Mouse (Mus musculus) ES-CJ7 (cell line): ENCODE measurements around the gene Neo1.
"Not testable (repeated sequence)": the region's sequence is repeated elsewhere in the genome, so short reads cannot be mapped to it uniquely, and the experiment has no call there.

Experiments
- DNase-seq: peaks from one replicate; pipeline ENCODE4 v3.0.0; 2011; ENCODE audit warnings: low read depth, low spot score

Neo1 gene

DNA sequence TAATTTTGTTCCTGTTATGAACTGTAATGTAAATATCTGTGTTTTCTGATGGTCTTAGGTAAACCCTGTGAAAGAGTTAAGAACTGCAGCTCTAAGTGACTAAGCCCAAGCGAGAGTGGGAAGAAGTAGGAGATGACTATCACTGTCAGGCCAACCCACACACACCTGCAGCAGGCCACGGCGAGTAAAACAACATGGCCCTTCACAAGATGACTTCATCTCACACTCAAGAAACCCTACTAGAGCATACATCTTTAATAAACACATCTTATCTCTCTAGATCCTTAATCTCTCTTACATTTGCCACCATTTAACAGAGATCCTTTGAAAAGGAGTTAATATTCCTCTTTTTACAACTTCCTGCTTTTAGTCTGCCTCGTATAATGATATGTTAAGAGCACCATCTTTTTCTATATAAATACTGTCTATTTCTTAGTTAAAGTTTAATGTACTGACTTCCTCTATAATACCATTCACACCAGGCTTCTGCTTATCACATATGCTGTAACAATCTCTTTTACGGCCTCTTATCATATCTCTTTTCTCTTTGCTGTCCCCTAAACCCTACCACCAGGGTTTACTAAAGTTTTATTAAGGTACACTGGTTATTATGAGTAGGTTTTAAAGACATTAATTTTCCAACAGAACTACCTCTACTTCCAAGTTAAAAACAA lies 46.8 kb downstream of the Neo1 start:
- DNase-seq = no peak

DNA sequence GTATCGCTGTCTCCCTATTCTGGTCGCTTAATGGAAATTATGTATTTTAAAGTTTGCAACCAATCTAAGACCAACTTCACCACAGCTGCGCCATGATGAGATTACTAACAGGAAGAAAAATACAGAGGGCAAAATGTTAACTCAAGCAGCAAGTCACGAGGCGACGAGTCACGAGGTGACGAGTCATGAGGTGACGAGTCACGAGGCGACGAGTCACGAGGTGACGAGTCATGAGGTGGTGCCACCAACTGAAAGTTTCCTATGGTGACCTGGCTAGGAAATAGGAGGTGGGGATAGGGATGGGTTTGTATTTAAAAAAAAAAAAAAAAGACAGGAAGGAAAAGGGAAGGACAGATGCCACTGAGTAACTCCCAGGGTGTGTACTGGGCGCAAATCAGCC lies 57.2 kb downstream of the Neo1 start:
- DNase-seq = peak; percentile 25

DNA sequence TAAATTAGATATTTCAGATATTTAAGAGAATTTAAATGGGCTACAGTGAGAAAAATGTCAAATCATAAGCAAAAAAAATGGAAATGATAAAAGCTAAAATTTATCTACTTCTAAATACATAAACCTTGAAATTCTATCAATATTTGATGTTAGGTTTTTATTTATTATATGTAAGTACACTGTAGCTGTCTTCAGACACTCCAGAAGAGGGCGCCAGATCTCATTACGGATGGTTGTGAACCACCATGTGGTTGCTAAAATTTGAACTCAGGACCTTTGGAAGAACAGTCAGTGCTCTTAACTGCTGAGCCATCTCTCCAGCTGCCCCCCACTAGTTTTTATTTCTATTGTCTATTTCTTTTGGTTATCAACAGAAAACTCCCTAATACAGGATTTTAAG lies 65.1 kb downstream of the Neo1 start:
- not testable (repeated sequence) for DNase-seq

DNA sequence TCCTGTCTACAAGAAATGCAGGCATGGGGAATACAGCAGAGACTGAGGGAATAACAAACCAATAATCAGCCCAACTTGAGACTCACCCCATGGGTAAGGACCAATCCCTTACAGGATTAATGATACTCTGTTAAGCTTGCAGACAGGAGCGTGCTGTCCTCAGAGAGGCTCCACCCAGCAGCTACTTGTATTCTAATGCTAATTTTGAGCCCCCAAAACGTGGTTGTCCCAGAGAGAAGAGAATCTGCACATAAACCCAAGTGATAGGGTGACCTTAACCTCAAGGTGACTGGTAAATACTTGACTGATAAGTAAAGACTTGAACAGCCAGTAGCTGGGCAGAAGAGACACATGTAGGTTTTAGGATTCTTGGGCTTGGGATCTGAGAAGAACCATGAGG lies 68.9 kb downstream of the Neo1 start:
- peak; percentile 86 for DNase-seq

DNA sequence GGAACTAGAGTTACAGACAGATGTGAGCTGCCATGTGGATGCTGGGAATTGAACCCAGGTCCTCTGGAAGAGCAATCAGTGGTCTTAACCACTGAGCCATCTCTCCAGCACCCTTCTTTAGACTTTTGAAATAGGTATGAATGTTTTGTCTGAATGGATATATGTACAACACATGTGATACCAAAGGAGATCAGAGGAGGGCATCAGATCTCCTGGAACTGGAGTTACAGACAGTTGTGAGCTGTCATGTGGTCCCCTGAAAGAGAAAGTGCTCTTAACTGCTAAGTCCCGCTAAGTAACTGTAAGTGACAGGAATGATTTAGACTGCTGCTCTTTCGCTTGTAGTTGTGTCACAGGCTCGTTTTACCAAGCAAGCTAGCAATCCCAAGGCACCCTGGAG lies 80.7 kb downstream of the Neo1 start:
- no peak for DNase-seq

DNA sequence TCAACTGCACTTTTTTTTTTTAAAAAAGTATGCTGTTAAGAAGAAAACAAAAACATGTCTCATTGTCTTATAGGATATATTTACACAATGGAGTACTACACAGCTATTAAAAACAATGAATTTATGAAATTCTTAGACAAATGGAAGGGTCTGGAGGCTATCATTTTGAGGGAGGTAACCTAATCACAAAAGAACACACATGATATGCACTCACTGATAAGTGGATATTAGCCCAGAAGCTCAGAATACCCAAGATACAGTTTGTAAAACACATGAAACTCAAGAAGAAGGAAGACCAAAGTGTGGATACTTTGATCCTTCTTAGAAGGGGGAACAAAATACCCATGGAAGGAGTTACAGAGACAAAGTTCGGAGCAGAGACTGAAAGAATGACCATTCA lies 90.3 kb downstream of the Neo1 start:
- DNase-seq = not testable (repeated sequence)

DNA sequence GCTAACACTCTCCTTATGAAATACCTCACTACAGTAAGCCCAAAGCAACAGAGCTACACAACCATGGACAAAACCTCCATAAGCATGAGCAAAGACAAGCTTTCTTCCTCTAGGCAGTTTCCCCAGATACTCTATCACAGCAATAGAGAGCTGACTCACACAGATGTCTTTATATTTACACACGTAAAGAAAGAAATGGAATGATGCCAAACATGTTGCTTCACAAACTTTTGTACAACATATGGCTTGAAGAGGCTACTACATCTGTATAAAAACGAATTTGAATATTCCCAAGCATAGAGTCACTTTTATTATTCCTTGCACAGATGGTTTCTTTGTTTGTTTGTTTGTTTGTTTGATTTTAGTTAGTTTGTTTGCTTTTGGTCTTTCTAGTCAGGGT lies 101.5 kb downstream of the Neo1 start:
- DNase-seq = no peak

DNA sequence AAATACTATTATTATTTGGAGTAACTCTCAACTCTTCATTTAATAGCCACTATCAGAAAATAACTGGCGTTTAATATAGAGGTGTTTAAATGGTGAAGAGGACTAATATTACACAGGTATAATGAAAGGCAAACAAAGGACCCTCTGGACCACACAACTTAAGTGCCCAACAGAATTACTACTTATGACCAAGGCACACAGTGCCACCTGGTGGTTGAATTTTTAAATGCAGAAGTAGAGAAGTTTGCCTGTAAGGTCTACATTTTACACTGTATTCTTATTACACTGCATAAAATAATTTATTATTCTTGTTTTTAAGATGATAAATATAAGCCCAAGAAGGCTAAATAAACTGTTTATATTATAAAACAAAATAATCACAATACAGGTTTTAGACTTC lies 108.1 kb downstream of the Neo1 start:
- no peak for DNase-seq

DNA sequence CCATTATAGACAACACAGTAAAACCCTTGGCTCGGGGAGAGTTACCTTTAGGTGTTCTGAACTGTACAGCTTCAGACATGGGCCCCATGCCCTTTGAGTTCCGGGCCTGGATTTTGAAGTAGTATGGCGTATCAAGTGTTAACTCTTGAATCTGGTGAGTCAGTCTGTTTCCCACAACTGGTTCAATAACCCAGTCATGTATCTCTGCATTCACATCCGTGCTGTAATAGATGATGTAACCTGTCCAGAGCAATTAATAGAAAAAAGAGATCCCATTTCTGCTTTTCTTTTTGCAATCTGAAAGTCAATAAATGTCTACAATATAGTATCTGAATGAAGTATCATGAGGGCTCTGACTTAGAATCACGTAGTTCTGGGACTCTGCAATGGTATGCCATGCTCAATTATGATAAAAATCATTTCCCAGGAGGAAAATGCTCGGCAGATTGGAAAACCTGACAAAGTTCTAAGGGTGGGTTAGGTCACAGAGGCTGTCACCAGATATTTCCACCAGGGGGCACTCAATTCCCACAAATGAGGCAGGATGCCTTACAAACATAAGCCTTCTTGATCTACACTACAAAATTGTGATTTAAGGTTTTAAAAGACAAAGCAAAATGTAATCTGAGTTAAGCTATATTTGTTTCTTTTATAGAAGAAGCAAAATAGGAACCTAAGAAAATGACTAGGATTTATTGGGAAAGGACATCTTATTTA lies 133.2 kb downstream of the Neo1 start:
- DNase-seq = peak; percentile 41

DNA sequence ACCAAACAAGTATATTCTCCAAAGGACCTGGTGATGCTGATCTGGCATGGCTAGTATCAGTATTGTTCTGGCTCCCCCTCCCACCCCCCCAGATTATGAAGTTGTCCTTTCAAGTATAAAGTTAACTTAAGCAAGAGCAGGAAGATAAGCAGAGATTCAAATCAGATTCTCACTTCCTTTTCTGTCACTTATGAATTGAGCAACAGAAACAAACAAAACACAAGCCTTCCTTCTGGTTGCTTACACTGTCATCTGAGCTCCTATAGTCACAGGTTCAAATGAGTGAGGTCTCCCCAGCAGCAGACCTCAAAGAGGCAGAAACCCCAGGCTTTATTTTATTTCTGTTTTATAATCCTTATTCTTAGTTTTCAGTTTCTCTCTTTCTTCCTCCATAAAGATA lies 136.6 kb downstream of the Neo1 start:
- DNase-seq = no peak

DNA sequence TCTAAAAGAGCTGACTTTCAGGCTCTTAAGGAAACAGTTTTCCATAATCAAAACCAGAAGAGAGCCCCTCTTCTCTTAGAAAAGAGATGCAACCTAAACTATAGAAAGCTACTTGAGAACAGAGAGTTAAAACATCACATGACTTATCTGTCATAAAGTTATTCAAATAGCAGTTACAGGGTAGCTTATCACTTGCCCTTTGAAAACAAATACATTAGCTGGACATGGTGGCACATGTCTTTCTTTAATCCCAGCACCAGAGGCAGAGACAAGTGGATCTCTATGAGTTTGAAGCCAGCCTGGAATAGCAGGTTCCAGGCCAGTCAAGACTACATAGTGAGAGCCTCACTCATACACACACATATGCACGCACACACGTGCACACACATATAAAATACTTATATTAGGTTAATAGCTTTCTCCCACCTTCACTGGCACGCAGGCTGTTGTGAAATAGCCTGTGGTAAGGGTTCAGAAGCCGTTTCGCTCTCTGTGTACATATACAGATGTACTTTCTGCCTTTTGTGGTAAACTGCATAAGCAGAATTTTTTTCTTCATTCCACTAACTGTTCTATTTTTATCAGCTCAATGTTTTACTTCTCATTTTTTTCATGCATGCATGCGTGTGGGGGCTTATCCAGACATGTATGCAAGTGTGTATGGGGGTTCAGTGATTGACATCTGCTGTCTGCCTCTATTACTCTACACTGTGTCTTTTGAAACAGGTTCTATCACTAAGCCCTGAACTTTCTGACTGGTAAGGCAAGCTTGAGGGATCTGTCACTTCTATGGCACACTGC lies 144.2 kb downstream of the Neo1 start:
- no peak for DNase-seq

DNA sequence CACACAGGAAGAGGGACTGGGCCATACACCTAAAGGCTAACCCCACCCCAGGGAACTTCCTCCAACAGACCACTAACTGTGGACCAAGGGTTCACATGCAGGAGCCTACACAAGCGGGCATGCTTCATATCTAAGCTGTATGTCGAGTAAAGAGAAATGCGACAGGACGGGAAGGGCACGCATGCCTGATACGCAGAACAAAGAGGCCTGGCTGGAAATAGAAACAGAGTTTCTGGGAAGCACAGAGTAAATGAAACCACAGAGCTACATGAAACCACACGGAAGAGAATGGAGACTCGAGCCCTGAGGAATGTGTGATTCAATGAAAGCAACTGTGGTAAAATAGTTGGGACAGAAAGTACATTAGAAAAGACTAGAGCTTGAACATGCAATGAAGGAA lies 145.3 kb downstream of the Neo1 start:
- no peak for DNase-seq

DNA sequence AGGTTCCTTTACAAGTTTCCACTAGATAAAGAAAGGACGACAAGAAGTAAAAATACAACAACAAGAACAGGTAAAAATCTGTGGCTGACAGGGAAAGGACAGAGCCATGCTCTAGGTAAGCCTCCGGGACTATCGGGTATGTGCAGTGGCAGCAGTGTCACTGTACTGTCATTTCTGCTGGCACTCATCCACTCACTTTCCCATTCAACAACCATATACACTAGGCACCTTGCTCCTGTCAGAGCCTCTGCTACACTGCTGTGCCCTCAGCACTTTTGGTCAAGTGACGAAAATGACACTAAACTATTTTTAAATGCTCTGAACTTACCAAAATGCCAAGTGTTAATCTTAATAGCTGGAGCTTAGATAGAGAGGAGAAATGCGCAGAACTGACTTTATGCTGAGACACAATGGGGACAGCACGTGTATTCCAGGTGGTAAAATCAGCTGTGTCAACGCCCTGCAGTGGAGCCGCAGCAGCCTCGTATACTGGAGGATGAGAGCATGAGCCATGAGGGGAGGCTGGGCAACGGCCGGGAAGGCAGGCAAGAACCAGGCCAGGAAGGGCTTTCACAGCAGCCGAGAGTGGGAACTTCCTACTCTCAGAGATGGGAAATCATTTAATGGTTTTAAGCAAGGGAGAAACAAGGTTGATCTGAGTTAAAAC lies 146.3 kb downstream of the Neo1 start:
- DNase-seq = no peak

DNA sequence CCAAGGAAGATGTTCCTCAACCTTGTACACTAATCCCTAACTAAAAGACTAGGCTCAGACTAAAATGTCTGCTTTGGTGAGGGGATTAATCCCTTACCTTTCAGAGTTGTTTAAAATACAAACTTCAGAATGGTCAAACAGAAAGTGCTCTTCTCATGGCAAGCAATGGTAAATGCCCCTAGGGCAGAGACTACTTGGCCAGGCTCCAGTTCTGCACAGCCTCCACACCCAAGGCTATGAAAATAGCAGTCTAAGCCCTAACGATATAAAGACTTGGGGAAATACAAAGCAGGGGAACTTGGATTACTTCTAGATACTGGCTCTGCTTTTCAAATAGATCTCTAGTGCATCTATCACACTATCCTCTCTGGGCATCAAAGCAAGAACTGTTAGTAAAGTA lies 153.6 kb downstream of the Neo1 start:
- DNase-seq = no peak

DNA sequence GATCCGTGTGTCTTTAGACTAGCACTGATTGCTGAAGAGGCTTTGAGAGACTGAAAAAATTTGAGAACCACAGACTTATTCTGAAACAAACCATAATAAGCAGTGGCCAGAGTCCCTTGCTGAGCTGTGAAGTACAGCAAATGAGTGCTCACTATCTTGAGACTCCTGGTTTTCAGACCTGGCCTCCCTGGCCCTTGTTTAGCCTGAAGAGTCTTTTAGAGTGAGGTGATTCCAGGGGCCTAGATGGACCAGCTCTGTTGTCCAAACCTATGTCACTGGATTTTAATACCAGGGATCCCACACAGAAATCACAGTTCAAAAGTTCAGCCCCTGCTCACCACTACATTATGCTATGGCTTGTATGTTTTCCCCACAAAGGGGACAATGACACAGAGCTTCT lies 156.4 kb downstream of the Neo1 start:
- DNase-seq = no peak

DNA sequence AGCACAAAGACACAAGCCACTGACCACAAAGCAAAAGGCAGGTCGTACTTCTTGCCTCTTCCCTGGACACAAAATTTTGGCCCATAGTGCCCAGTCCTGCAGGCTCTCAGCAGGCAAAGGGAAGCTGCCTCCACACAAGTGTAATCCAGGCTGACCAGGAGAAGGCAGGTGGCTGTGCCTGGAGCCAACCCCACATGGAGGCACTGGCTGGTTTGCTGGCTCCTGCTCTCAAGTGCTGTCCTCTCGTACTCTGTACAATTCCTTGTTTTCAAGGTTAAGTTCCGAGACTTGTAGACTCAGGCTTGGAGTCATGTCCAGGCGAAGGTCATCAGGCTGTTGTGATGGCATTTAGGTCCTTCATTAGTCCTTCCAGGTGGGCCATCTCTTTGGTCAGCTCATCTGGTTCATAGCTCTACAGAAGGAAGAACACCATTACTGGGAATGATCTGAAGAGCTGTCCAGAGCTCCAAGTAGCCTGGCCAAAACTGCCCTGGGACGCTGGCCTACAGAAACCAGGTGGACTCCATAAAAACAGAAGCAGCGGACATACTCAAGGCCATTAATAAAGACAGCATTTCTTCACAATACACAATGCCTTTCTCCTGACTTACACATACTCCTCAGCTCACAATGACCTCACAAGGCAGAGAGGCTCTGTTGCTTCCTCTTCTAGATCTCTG lies 159.2 kb downstream of the Neo1 start:
- DNase-seq = no peak

DNA sequence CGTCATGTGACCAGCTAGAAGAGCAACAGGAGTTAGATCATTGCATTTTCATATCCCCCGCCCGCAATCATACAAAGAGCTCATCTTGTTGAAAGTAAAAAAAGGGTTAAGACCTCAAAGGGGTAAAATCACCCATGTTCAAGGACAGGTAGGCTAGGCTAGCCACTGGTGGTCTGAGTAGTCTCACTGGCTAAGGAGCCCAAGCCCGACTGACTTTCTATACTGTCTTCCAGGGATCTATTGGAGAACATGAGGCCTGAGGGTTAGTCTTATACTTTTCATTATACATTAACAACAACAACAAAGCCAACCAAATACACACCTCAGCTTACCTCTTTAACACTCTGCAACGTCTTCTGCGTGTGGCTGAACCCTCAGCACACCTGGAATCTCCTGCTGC lies 160.8 kb downstream of the Neo1 start:
- no peak for DNase-seq

DNA sequence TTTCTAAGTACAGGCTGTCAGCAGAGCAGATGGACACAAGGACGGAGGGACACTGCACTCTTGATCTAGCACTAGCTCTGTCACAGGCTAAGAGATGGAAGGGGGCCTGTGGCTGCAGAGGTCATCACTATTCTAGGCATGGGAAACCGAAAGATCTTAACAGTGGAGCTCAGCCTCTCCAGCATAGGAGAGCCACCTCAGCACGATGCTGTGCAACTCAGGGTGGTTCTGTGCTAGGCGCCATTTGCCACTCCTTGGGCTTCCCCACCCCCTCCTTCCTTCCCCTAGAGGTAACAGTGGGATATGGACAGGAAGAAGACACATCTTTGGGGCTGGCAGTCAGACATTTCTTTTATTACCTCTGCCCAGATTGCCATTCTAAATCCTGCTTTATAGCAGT lies 161.9 kb downstream of the Neo1 start:
- DNase-seq = no peak

DNA sequence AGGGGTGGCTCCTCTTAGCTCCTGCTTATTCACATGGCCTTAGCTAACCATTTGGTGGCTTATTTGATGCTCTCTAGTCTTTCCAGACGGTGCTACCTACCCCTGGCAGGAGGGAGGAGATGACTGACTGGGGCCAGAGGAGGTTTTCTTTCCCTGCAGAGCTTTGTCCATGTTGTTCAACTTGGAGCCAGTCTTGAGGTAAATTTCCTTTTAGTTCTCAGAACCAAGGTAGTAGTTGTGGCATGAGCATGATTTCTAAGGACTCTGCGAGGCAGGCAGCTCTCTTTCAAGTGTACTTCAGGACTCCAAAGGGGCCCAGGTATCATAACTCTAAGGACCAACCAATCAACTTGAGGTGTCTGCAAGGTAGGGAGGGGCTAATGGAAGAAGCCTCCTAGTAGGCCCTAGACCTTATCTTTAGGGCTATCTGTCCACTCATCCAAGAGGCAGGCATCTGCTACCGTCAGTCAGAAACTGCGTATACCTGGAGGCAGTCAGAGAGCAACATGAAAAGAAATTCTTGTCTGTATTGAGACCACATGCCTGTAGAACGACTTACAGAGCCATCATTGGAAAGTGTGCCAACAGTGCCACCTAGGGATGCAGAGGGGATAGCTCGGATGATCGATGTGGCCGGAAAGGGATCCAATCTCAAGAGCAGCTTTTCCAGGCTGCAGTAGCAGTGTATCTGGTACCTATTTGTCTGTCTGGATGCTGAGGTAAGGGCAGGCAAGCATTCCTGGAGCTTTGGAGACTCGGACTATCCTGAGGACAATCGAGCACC lies 162.5 kb downstream of the Neo1 start:
- DNase-seq = peak; percentile 69

DNA sequence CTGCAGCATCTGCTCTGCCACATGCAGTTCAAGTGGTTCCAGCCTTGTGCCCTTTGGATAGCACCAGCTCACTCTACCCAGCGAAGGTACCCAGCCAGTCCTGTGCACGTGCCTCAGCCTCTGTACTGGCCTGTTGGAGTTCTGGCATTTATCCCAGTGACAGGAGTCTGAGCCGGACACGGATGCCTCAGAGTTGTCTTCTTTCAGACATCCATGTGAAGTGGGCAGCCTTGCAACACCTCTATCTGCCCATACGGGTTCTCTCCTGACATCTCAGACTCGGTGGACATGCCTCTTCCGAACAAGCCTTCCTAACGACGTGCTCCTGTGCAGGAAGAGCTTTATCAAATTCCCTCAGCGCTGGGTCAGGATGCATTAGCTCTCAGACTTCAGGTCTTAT lies 165.1 kb downstream of the Neo1 start:
- DNase-seq = no peak

DNA sequence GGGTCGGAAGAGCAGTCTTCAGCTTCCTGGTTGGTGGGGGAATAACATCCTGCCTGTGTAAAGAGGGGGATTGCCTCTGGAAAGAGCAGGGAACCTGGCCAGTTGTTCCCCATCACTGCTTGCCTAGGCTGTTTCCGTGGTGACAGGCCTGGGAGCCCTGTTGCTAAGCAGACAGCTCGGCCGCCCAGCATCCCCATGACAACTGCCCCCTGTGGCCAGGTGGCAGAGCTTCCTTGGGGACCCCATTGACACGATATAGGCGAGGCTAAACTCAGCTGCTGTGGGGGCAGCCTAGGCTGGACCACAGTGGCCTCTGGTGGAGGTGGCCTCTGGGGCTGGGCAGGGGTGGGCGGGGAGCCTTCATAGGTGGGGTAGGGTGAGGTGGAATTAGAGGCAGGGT lies 172.4 kb downstream of the Neo1 start:
- no peak for DNase-seq
